Mouse (Mus musculus) stomach, embryonic 14.5 days (tissue): ENCODE results near the gene Ntn4. TPM values are rescaled to one million over a fixed set of nuclear protein-coding genes. Genes with fewer than 3 reads are reported as not detected.

Experiments used
- ATAC-seq: fragments of 200-750 bp; cut with Nextera tagmentation; 2 replicates; pipeline ENCODE4 v1.8.0; 2017; ENCODE audit warnings: low read depth, moderate TSS enrichment; ENCODE audit not compliant: insufficient number of reproducible peaks, insufficient read depth, low FRiP score
- H3K27ac ChIP-seq: fragments of 300-500 bp; sonication (generic); 2 replicates; pipeline ENCODE4 v1.5.1; 2014; ENCODE audit warnings: mild to moderate bottlenecking, low read length, moderate library complexity, mixed read lengths
- H3K27me3 ChIP-seq: fragments of 300-500 bp; sonication (generic); 2 replicates; pipeline ENCODE4 v1.6.1; 2014; ENCODE audit warnings: low read length, control low read depth, mixed read lengths; ENCODE audit not compliant: control insufficient read depth, insufficient read depth
- H3K36me3 ChIP-seq: fragments of 300-500 bp; sonication (generic); 2 replicates; pipeline ENCODE4 v1.6.1; 2014; ENCODE audit warnings: mild to moderate bottlenecking, control low read depth, low read length, moderate library complexity, mixed read lengths; ENCODE audit not compliant: control insufficient read depth, insufficient read depth
- H3K4me1 ChIP-seq: fragments of 300-500 bp; sonication (generic); 2 replicates; pipeline ENCODE4 v1.6.1; 2014; ENCODE audit warnings: low read length, control low read depth, mixed read lengths; ENCODE audit not compliant: control insufficient read depth, insufficient read depth
- H3K4me2 ChIP-seq: fragments of 300-500 bp; sonication (generic); replicated peaks from 2 replicates; pipeline ENCODE4 v1.6.1; 2014; ENCODE audit warnings: low read depth, low read length, control low read depth
- H3K4me3 ChIP-seq: fragments of 300-500 bp; sonication (generic); 2 replicates; pipeline ENCODE4 v1.5.1; 2014; ENCODE audit warnings: low read depth, low read length, control low read depth
- H3K9ac ChIP-seq: fragments of 300-500 bp; sonication (generic); replicated peaks from 2 replicates; pipeline ENCODE4 v1.6.1; 2014; ENCODE audit warnings: low read depth, mild to moderate bottlenecking, control low read depth, low read length, moderate library complexity, mixed read lengths
- H3K9me3 ChIP-seq: fragments of 300-500 bp; sonication (generic); 2 replicates; pipeline ENCODE4 v1.6.1; 2016; ENCODE audit warnings: low read depth, low read length, control low read depth; ENCODE audit not compliant: control insufficient read depth
- WGBS: fragments of 180-500 bp; shearing (Covaris S2); extraction: QIAGEN DNeasy Blood & Tissue Kit; methylation state at CpG from one replicate; pipeline ENCODE4 v1.1.7; 2014; 5-methylcytosine and 5-hydroxymethylcytosine counted together
- polyA plus RNA-seq: library from polyadenylated mRNA; unstranded; fragments of >200 nt; fragmentation: Nextera tagmentation; extraction: Ambion mirVana; gene quantifications from 2 replicates; pipeline ENCODE4 v1.2.1, GENCODE M21; 2014

The Ntn4 gene
- polyA plus RNA-seq, 1 experiment from 2014 or later = 0.62 TPM

- H3K9me3 ChIP-seq = no peaks in the 10 kb centered on the region
- ATAC-seq = no peak
- H3K27ac ChIP-seq = no peak overlapping the region
- H3K4me3 ChIP-seq = no peak overlapping the region
- H3K4me2 ChIP-seq = no peak overlapping the region
- no peaks in the 10 kb centered on the region for H3K27me3 ChIP-seq
- H3K36me3 ChIP-seq = no peaks in the 10 kb centered on the region
- H3K4me1 ChIP-seq = no peaks in the 10 kb centered on the region
- 89% methylated on average over 7 of the region's 7 CpGs for WGBS
- H3K9ac ChIP-seq = no peak overlapping the region
Measured at GRCm38 (mm10) chr10:93609236-93609635, 31.2 kb upstream of the Ntn4 start.

GRCm38 (mm10) chr10:93610896-93611295 is 29.6 kb upstream of the Ntn4 start:
- 100% methylated on average over 1 of the region's 1 CpGs for WGBS
- no peaks in the 10 kb centered on the region for H3K36me3 ChIP-seq
- ATAC-seq = 0 out of 2 replicates have a peak, but pooled peaks have one; percentile 14

GRCm38 (mm10) chr10:93611419-93612007 is 29.0 kb upstream of the Ntn4 start:
- ATAC-seq = no peak
- WGBS = 44% methylated on average over 18 of the region's 18 CpGs

More at GRCm38 (mm10) chr10:93610896-93611295, 29.6 kb upstream of the Ntn4 start:
- H3K27ac ChIP-seq = no peak overlapping the region
- H3K9ac ChIP-seq = no peak overlapping the region
- H3K4me1 ChIP-seq = no peaks in the 10 kb centered on the region
- H3K4me2 ChIP-seq = no peak overlapping the region
- no peaks in the 10 kb centered on the region for H3K27me3 ChIP-seq
- H3K4me3 ChIP-seq = no peak overlapping the region
- no peaks in the 10 kb centered on the region for H3K9me3 ChIP-seq

GRCm38 (mm10) chr10:93614850-93615249 is 25.6 kb upstream of the Ntn4 start:
- Histone ChIP-seq H3K9ac (no peak overlapping the region), H3K27ac (no peak overlapping the region)

More at GRCm38 (mm10) chr10:93611419-93612007, 29.0 kb upstream of the Ntn4 start:
- Histone ChIP-seq H3K27me3 (no peaks in the 10 kb centered on the region), H3K4me3 (no peak overlapping the region), H3K4me1 (no peaks in the 10 kb centered on the region), H3K27ac (no peak overlapping the region), H3K4me2 (no peak overlapping the region), H3K9me3 (no peaks in the 10 kb centered on the region), H3K9ac (no peak overlapping the region), H3K36me3 (no peaks in the 10 kb centered on the region)

GRCm38 (mm10) chr10:93620438-93621179 is 19.9 kb upstream of the Ntn4 start:
- WGBS = 56% methylated on average over 7 of the region's 7 CpGs
- H3K9ac ChIP-seq = no peak overlapping the region
- no peaks in the 10 kb centered on the region for H3K27me3 ChIP-seq
- no peaks in the 10 kb centered on the region for H3K9me3 ChIP-seq
- no peak overlapping the region for H3K4me3 ChIP-seq
- no peak overlapping the region for H3K27ac ChIP-seq
- H3K4me2 ChIP-seq = no peak overlapping the region
- H3K4me1 ChIP-seq = no peaks in the 10 kb centered on the region
- ATAC-seq = no peak
- H3K36me3 ChIP-seq = no peaks in the 10 kb centered on the region

More at GRCm38 (mm10) chr10:93614850-93615249, 25.6 kb upstream of the Ntn4 start:
- no peaks in the 10 kb centered on the region for H3K9me3 ChIP-seq
- H3K4me1 ChIP-seq = no peaks in the 10 kb centered on the region
- H3K27me3 ChIP-seq = no peaks in the 10 kb centered on the region
- ATAC-seq = no peak
- 60% methylated on average over 8 of the region's 8 CpGs for WGBS
- no peaks in the 10 kb centered on the region for H3K36me3 ChIP-seq
- H3K4me3 ChIP-seq = no peak overlapping the region
- H3K4me2 ChIP-seq = no peak overlapping the region

GRCm38 (mm10) chr10:93623725-93624124 is 16.8 kb upstream of the Ntn4 start:
- no peak overlapping the region for H3K9ac ChIP-seq
- no peak for ATAC-seq
- peak overlapping the region; percentile 31; the same call in 1 of the 2 replicates for H3K4me2 ChIP-seq
- no peaks in the 10 kb centered on the region for H3K27me3 ChIP-seq
- H3K4me3 ChIP-seq = 0 out of 2 replicates have a peak overlapping the region, but pooled peaks have one; percentile 1
- no peaks in the 10 kb centered on the region for H3K9me3 ChIP-seq
- H3K4me1 ChIP-seq = no peaks in the 10 kb centered on the region
- no peak overlapping the region for H3K27ac ChIP-seq
- H3K36me3 ChIP-seq = no peaks in the 10 kb centered on the region
- WGBS = 20% methylated on average over 9 of the region's 9 CpGs

GRCm38 (mm10) chr10:93624151-93624550 is 16.3 kb upstream of the Ntn4 start:
- H3K4me3 ChIP-seq = 0 out of 2 replicates have a peak overlapping the region, but pooled peaks have one; percentile 1
- 48% methylated on average over 10 of the region's 10 CpGs for WGBS
- H3K9ac ChIP-seq = no peak overlapping the region
- H3K4me2 ChIP-seq = peak overlapping the region; percentile 31; the same call in 1 of the 2 replicates
- H3K9me3 ChIP-seq = no peaks in the 10 kb centered on the region
- H3K36me3 ChIP-seq = no peaks in the 10 kb centered on the region
- H3K4me1 ChIP-seq = no peaks in the 10 kb centered on the region
- H3K27me3 ChIP-seq = no peaks in the 10 kb centered on the region
- no peak overlapping the region for H3K27ac ChIP-seq
- ATAC-seq = no peak

GRCm38 (mm10) chr10:93630310-93630709 is 10.2 kb upstream of the Ntn4 start:
- H3K9me3 ChIP-seq = no peaks in the 10 kb centered on the region
- WGBS = 90% methylated on average over 5 of the region's 5 CpGs

More at GRCm38 (mm10) chr10:93630310-93630709, 10.2 kb upstream of the Ntn4 start:
- no peaks in the 10 kb centered on the region for H3K4me1 ChIP-seq
- no peak overlapping the region for H3K9ac ChIP-seq
- no peak overlapping the region for H3K4me3 ChIP-seq
- no peaks in the 10 kb centered on the region for H3K27me3 ChIP-seq
- H3K36me3 ChIP-seq = no peaks in the 10 kb centered on the region
- H3K4me2 ChIP-seq = no peak overlapping the region
- no peak overlapping the region for H3K27ac ChIP-seq
- ATAC-seq = no peak
